Mouse (Mus musculus): ENCODE results near the gene Svs3b. TPM values are rescaled to one million over a fixed set of nuclear protein-coding genes. Genes with fewer than 3 reads are reported as not detected.

Svs3b gene
- polyA plus RNA-seq (2015; fragmentation: Nextera tagmentation; extraction: Ambion mirVana) = not detected in 2 replicates

DNA sequence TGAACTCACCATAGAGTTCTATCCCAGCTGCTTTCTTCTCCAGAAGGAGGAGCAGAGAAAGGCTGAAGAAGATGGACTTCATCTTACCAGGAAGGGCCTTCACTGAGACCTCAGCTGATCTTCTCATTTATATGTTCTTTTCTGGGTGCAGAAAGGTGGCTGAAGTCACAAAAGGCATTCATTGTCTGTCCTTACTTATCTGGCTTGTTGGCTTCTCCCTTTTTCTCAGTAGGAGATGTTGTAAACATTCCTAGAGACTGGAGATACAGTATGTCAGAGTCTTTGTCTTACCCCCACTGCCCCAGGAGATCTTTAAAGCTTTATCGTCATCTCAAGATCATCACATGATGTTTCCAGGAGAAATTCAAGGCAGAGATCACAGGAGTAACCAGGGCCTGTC is at the start of gene Svs3b:
TSS of gene Svs3b (minus strand) at position 101 of the 400 bp plus-strand sequence.

DNA sequence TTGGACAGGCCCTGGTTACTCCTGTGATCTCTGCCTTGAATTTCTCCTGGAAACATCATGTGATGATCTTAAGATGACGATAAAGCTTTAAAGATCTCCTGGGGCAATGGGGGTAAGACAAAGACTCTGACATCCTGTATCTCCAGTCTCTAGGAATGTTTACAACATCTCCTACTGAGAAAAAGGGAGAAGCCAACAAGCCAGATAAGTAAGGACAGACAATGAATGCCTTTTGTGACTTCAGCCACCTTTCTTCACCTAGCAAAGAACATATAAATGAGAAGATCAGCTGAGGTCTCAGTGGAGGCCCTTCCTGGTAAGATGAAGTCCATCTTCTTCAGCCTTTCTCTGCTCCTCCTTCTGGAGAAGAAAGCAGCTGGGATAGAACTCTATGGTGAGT is 32.5 kb upstream of the Svs3b start, which contains the start of gene Svs3a:
TSS of gene Svs3a (plus strand) at position 301 of the 400 bp plus-strand sequence.

GRCm38 (mm10) chr2:164278359-164278758 is 21.9 kb upstream of the Svs3b start, which contains the start of gene Svs4:
Svs4 (minus strand) TSS chr2:164278459.

DNA sequence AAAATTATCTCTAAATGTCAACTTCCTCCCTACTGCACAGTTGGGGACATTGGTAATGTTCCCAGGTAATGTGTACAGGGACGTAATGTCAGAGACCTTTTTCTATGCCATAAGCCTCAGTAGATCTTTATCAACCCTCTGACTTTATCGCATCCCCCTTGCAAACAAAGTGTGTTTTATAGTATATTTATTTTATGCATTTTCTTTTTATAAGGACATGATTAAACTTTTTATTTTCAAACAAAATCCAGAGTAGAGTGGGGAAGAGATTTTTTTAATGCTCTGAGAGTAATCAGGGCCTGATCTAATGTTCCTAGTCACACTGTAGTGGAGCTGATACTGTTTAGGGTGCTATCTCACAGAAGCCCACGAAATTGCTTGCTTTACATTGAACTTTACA is 18.1 kb downstream of the Svs3b start, which contains the start of gene Svs2:
TSS of gene Svs2 (minus strand) at position 101 of the 400 bp plus-strand sequence.

GRCm38 (mm10) chr2:164221522-164221921 is 34.9 kb downstream of the Svs3b start, which contains the start of gene Wfdc15b:
Wfdc15b (minus strand) TSS chr2:164221660.

Other genes with a start within 250 kb of the Svs3b start
- gene Pabpc1l, start 231.2 kb downstream of the Svs3b start, polyA plus RNA-seq (2015; fragmentation: Nextera tagmentation; extraction: Ambion mirVana) = 3.4 and 4.4 TPM in 2 replicates
- 10.2 and 10.4 TPM in 2 replicates for gene Stk4, start 186.3 kb downstream of the Svs3b start, polyA plus RNA-seq (2015; fragmentation: Nextera tagmentation; extraction: Ambion mirVana)
- gene Tomm34, start 185.5 kb downstream of the Svs3b start, polyA plus RNA-seq (2015; fragmentation: Nextera tagmentation; extraction: Ambion mirVana) = 31.1 and 47.5 TPM in 2 replicates
- gene Kcns1, start 85.5 kb downstream of the Svs3b start, polyA plus RNA-seq (2015; fragmentation: Nextera tagmentation; extraction: Ambion mirVana) = 0.23 TPM in 1 of 2 replicates, not detected in the other
- gene Wfdc5, start 73.9 kb downstream of the Svs3b start, polyA plus RNA-seq (2015; fragmentation: Nextera tagmentation; extraction: Ambion mirVana) = 0.09 TPM in 1 of 2 replicates, not detected in the other
- 0.33 and 1.1 TPM in 2 replicates for gene Wfdc12, start 66.0 kb downstream of the Svs3b start, polyA plus RNA-seq (2015; fragmentation: Nextera tagmentation; extraction: Ambion mirVana)
- gene Wfdc15a, start 56.5 kb downstream of the Svs3b start, polyA plus RNA-seq (2015; fragmentation: Nextera tagmentation; extraction: Ambion mirVana) = 0.41 TPM in 1 of 2 replicates, not detected in the other
- gene Wfdc15b, start 35.0 kb downstream of the Svs3b start, polyA plus RNA-seq (2015; fragmentation: Nextera tagmentation; extraction: Ambion mirVana) = 2.6 and 3.9 TPM in 2 replicates
- gene Svs2, start 18.2 kb downstream of the Svs3b start, polyA plus RNA-seq (2015; fragmentation: Nextera tagmentation; extraction: Ambion mirVana) = not detected in 2 replicates
- gene Svs4, start 21.8 kb upstream of the Svs3b start, polyA plus RNA-seq (2015; fragmentation: Nextera tagmentation; extraction: Ambion mirVana) = not detected in 2 replicates
- not detected in 2 replicates for gene Svs3a, start 32.6 kb upstream of the Svs3b start, polyA plus RNA-seq (2015; fragmentation: Nextera tagmentation; extraction: Ambion mirVana)
- gene Svs6, start 60.1 kb upstream of the Svs3b start, polyA plus RNA-seq (2015; fragmentation: Nextera tagmentation; extraction: Ambion mirVana) = not detected in 2 replicates
- gene Svs5, start 76.1 kb upstream of the Svs3b start, polyA plus RNA-seq (2015; fragmentation: Nextera tagmentation; extraction: Ambion mirVana) = 0.23 TPM in 1 of 2 replicates, not detected in the other
- 86.2 and 166 TPM in 2 replicates for gene Slpi, start 132.5 kb upstream of the Svs3b start, polyA plus RNA-seq (2015; fragmentation: Nextera tagmentation; extraction: Ambion mirVana)
- gene Rbpjl, start 146.5 kb upstream of the Svs3b start, polyA plus RNA-seq (2015; fragmentation: Nextera tagmentation; extraction: Ambion mirVana) = 0.21 and 0.22 TPM in 2 replicates
- gene Matn4, start 148.5 kb upstream of the Svs3b start, polyA plus RNA-seq (2015; fragmentation: Nextera tagmentation; extraction: Ambion mirVana) = 3.6 and 5.5 TPM in 2 replicates
- 50.7 and 62.6 TPM in 2 replicates for gene Sdc4, start 187.2 kb upstream of the Svs3b start, polyA plus RNA-seq (2015; fragmentation: Nextera tagmentation; extraction: Ambion mirVana)
- gene Sys1, start 200.3 kb upstream of the Svs3b start, polyA plus RNA-seq (2015; fragmentation: Nextera tagmentation; extraction: Ambion mirVana) = 49.8 and 57.1 TPM in 2 replicates
- gene Gm20458, start 204.3 kb upstream of the Svs3b start, polyA plus RNA-seq (2015; fragmentation: Nextera tagmentation; extraction: Ambion mirVana) = 16.1 and 24.0 TPM in 2 replicates
- gene Trp53tg5, start 217.1 kb upstream of the Svs3b start, polyA plus RNA-seq (2015; fragmentation: Nextera tagmentation; extraction: Ambion mirVana) = not detected in 2 replicates
- gene Dbndd2, start 229.5 kb upstream of the Svs3b start, polyA plus RNA-seq (2015; fragmentation: Nextera tagmentation; extraction: Ambion mirVana) = 7.4 and 25.1 TPM in 2 replicates
- gene Pigt, start 240.9 kb upstream of the Svs3b start, polyA plus RNA-seq (2015; fragmentation: Nextera tagmentation; extraction: Ambion mirVana) = 60.4 and 73.4 TPM in 2 replicates